25 mouse cellular contexts compared by ENCODE assay signal in the genomic region with DNA sequence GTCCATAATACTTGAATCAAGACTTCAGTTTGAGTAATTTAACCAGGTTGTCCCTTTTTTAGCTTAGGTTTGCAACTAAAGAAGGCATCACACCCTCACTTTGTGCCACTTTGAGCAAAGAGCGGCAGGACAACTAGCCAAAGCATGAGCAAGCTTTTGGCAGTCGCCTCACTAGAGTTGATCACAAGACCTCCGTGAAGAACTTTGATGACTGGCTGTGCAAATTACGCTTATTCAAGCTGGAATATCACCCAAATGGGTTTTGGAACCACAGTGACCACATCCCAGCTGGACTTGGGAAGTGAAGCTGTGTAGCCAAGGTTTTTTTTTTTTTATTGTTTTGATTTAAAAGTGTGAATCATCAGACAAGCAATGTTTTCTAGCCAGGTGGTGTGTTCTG. TPM values are rescaled to one million over a fixed set of nuclear protein-coding genes. Genes with fewer than 3 reads are reported as not detected.
A peak's percentile ranks its signal among the peaks of the same experiment; 100 is the strongest.
DNase-seq lines count a peak whose midpoint lies in the region; ATAC-seq lines count a peak whose summit lies in the region.
"Had no signal": no experiment of that assay in that cellular context is flagged by ENCODE, and none has a peak within 500 bp of the region (broad histone marks: within the 10 kb centered on the region; RNA-seq: fewer than 3 reads in every experiment).

No protein-coding gene starts in this region.

- no peak for ATAC-seq in heart, embryonic 12.5 days (ENCODE audit: insufficient number of reproducible peaks, low FRiP score)
- ATAC-seq in forebrain, embryonic 11.5 days (replicated peaks; ENCODE audit: low FRiP score): no peak
- ATAC-seq in liver, embryonic 12.5 days: no peak
- ATAC-seq: forebrain, embryonic 16.5 days; hindbrain, postnatal 0 days; intestine, embryonic 15.5 days had no signal

- no peak overlapping the region for H3K4me3 ChIP-seq in heart, embryonic 12.5 days
- H3K4me3 ChIP-seq in forebrain, embryonic 11.5 days (ENCODE audit: low read depth, low read length): no peak overlapping the region
- H3K4me3 ChIP-seq in liver, embryonic 12.5 days: no peak overlapping the region
- H3K4me3 ChIP-seq: embryonic facial prominence, embryonic 12.5 days; forebrain, embryonic 10.5 days; hindbrain, embryonic 10.5 days; intestine, embryonic 15.5 days; limb, embryonic 10.5 days; limb, embryonic 15.5 days had no signal

- no peaks in the 10 kb centered on the region for H3K4me1 ChIP-seq in heart, embryonic 12.5 days (replicated peaks)
- no peaks in the 10 kb centered on the region for H3K4me1 ChIP-seq in forebrain, embryonic 11.5 days (replicated peaks; ENCODE audit: control insufficient read depth, insufficient read depth, low read length)
- no peaks in the 10 kb centered on the region for H3K4me1 ChIP-seq in liver, embryonic 12.5 days
- H3K4me1 ChIP-seq: embryonic facial prominence, embryonic 12.5 days; forebrain, embryonic 10.5 days; hindbrain, embryonic 10.5 days; intestine, embryonic 15.5 days; limb, embryonic 10.5 days; limb, embryonic 15.5 days had no signal

- H3K27ac ChIP-seq in heart, embryonic 12.5 days (ENCODE audit: poor library complexity, severe bottlenecking): no peak overlapping the region
- no peak overlapping the region for H3K27ac ChIP-seq in forebrain, embryonic 11.5 days (ENCODE audit: low read depth, low read length)
- H3K27ac ChIP-seq in liver, embryonic 12.5 days: no peak overlapping the region
- H3K27ac ChIP-seq: embryonic facial prominence, embryonic 12.5 days; forebrain, embryonic 10.5 days; hindbrain, embryonic 10.5 days; hindbrain, postnatal 0 days; intestine, embryonic 15.5 days; limb, embryonic 10.5 days; limb, embryonic 15.5 days; liver, embryonic 14.5 days had no signal

- no peak overlapping the region for H3K4me2 ChIP-seq in heart, embryonic 12.5 days
- no peak overlapping the region for H3K4me2 ChIP-seq in forebrain, embryonic 11.5 days (ENCODE audit: low read depth, low read length, severe bottlenecking)
- H3K4me2 ChIP-seq in liver, embryonic 12.5 days: no peak overlapping the region
- H3K4me2 ChIP-seq: embryonic facial prominence, embryonic 12.5 days; intestine, embryonic 15.5 days; limb, embryonic 15.5 days had no signal

- H3K9me3 ChIP-seq in heart, embryonic 12.5 days (replicated peaks): no peaks in the 10 kb centered on the region
- H3K9me3 ChIP-seq in forebrain, embryonic 11.5 days (ENCODE audit: control insufficient read depth, low read length): no peaks in the 10 kb centered on the region
- H3K9me3 ChIP-seq in liver, embryonic 12.5 days (replicated peaks): no peaks in the 10 kb centered on the region
- H3K9me3 ChIP-seq: embryonic facial prominence, embryonic 12.5 days; forebrain, embryonic 10.5 days; hindbrain, embryonic 10.5 days; intestine, embryonic 15.5 days; limb, embryonic 10.5 days; limb, embryonic 15.5 days had no signal

- no peaks in the 10 kb centered on the region for H3K27me3 ChIP-seq in heart, embryonic 12.5 days (replicated peaks)
- no peaks in the 10 kb centered on the region for H3K27me3 ChIP-seq in forebrain, embryonic 11.5 days (ENCODE audit: control insufficient read depth, insufficient read depth, low read length)
- no peaks in the 10 kb centered on the region for H3K27me3 ChIP-seq in liver, embryonic 12.5 days (replicated peaks)
- H3K27me3 ChIP-seq: embryonic facial prominence, embryonic 12.5 days; intestine, embryonic 15.5 days; limb, embryonic 15.5 days had no signal

- H3K9ac ChIP-seq in heart, embryonic 12.5 days: no peak overlapping the region
- no peak overlapping the region for H3K9ac ChIP-seq in forebrain, embryonic 11.5 days (ENCODE audit: low read length)
- no peak overlapping the region for H3K9ac ChIP-seq in liver, embryonic 12.5 days
- H3K9ac ChIP-seq: embryonic facial prominence, embryonic 12.5 days; intestine, embryonic 15.5 days; limb, embryonic 15.5 days; liver, embryonic 14.5 days had no signal

- peak; percentile 6 for DNase-seq in adrenal gland, adult 2 months
- DNase-seq in adrenal gland, adult 18-20 months (ENCODE audit: low spot score in 2 of 2): no peak
- DNase-seq in heart, adult 11 months: peak; percentile 83
- peak; percentile 14 for DNase-seq in 3134 (ENCODE audit: extremely low read depth, insufficient read length, low spot score)
- peak; percentile 85 for DNase-seq in fibroblast of lung, adult 2 months (ENCODE audit: low read depth)
- no peak for DNase-seq in forebrain, embryonic 11.5 days (ENCODE audit: low spot score)
- DNase-seq: adrenal gland, adult 8-10 months; cerebellum, adult 9-11 months; embryo, embryonic 11 days; kidney, adult 2 months; kidney, postnatal 4 days; layer of hippocampus, postnatal 36 days; lung, adult 2 months; midbrain, embryonic 14.5 days had no signal

- H3K36me3 ChIP-seq in heart, embryonic 12.5 days: no peaks in the 10 kb centered on the region
- no peaks in the 10 kb centered on the region for H3K36me3 ChIP-seq in forebrain, embryonic 11.5 days (ENCODE audit: control insufficient read depth, insufficient read depth, low read length)
- no peaks in the 10 kb centered on the region for H3K36me3 ChIP-seq in liver, embryonic 12.5 days
- H3K36me3 ChIP-seq: embryonic facial prominence, embryonic 12.5 days; forebrain, embryonic 10.5 days; hindbrain, embryonic 10.5 days; intestine, embryonic 15.5 days; limb, embryonic 10.5 days; limb, embryonic 15.5 days had no signal

- 73% methylated on average over 4 of the region's 4 CpGs for WGBS in heart, embryonic 12.5 days
- 88% methylated on average over 4 of the region's 4 CpGs for WGBS in forebrain, embryonic 11.5 days
- 65% methylated on average over 4 of the region's 4 CpGs for WGBS in liver, embryonic 12.5 days (ENCODE audit: insufficient replicate concordance)

RNA-seq across cellular contexts. Expression of gene Pctp, which starts 54.9 kb away (rescaled TPM):
- 1 to 10 TPM; 7.6 to 9.7 TPM for total RNA-seq in adrenal gland, adult 2 months (2021)
- 1.2 and 1.3 TPM in 2 replicates for polyA plus RNA-seq in adrenal gland, adult 2 months (2012; rRNA removed)
- 1 to 10 TPM; 6.7 to 7.1 TPM for total RNA-seq in adrenal gland, adult 18-20 months (2021)
- 18.1 and 19.9 TPM in 2 replicates for polyA plus RNA-seq in heart, embryonic 12.5 days (2016; fragmentation: Nextera tagmentation; extraction: Ambion mirVana)
- 9.2 and 10.2 TPM in 2 replicates for polyA plus RNA-seq in forebrain, embryonic 11.5 days (2014; fragmentation: Nextera tagmentation; extraction: Ambion mirVana)
- polyA plus RNA-seq in liver, embryonic 12.5 days (2016; fragmentation: Nextera tagmentation; extraction: Ambion mirVana): 11.0 and 11.5 TPM in 2 replicates

Comparison
In these comparisons a context has a peak if more than half of its experiments do, and no peak if none do; other contexts are left out.
1. DNase-seq: peak in adrenal gland, adult 2 months (single experiment), heart, adult 11 months (single experiment), 3134 (single experiment) and fibroblast of lung, adult 2 months (single experiment); none in adrenal gland, adult 18-20 months (0 of 2) and forebrain, embryonic 11.5 days (single experiment).